ENCODE assay signal across 11 mouse cellular contexts in genomic region chr17:46702100-46702499, GRCm38 (mm10). TPM values are rescaled to one million over a fixed set of nuclear protein-coding genes. Genes with fewer than 3 reads are reported as not detected.
DNase-seq lines count a peak whose midpoint lies in the region; ATAC-seq and TF ChIP-seq lines count a peak whose summit lies in the region.
"Had no signal": no experiment of that assay in that cellular context is flagged by ENCODE, and none has a peak within 500 bp of the region (broad histone marks: within the 10 kb centered on the region; RNA-seq: fewer than 3 reads in every experiment).

No protein-coding gene starts in this region.

- no peaks in the 10 kb centered on the region for H3K27me3 ChIP-seq in intestine, embryonic 15.5 days (replicated peaks)
- no peaks in the 10 kb centered on the region for H3K27me3 ChIP-seq in intestine, postnatal 0 days (replicated peaks; ENCODE audit: control insufficient read depth, insufficient read depth, low read length)
- no peaks in the 10 kb centered on the region for H3K27me3 ChIP-seq in C2C12 (ENCODE audit: control insufficient read depth, insufficient read depth, insufficient read length)
- H3K27me3 ChIP-seq in limb, embryonic 10.5 days (ENCODE audit: low read depth, poor library complexity, severe bottlenecking) = no peaks in the 10 kb centered on the region

- no peak for ATAC-seq in CD4-positive, CD25-positive, alpha-beta regulatory T cell, adult 4 months
- no peak for ATAC-seq in intestine, embryonic 15.5 days
- no peak for ATAC-seq in intestine, postnatal 0 days

- DNase-seq in CD4-positive, CD25-positive, alpha-beta regulatory T cell, adult 2 months (ENCODE audit: low read depth, low spot score) = peak; percentile 38
- no peak for DNase-seq in limb, embryonic 10.5 days (ENCODE audit: low spot score)
- no peak for DNase-seq in adrenal gland, postnatal 25 days
- DNase-seq in right cerebral cortex, postnatal 36 days (ENCODE audit: low spot score in 2 of 2) = no peak
- DNase-seq: cerebellum, adult 11 months; gastrocnemius, adult 2 months had no signal

- 84% methylated on average over 12 of the region's 12 CpGs for WGBS in intestine, embryonic 15.5 days
- 89% methylated on average over 12 of the region's 12 CpGs for WGBS in intestine, postnatal 0 days
- WGBS in limb, embryonic 10.5 days = 91% methylated on average over 12 of the region's 12 CpGs

- H3K79me3 ChIP-seq in C2C12 (ENCODE audit: low read depth) = peaks cover 48% of the 10 kb centered on the region

- peaks cover 5% of the 10 kb centered on the region; the same call in 1 of the 2 replicates for H3K36me3 ChIP-seq in intestine, embryonic 15.5 days
- H3K36me3 ChIP-seq in intestine, postnatal 0 days (ENCODE audit: control insufficient read depth, insufficient read depth) = peaks cover 11% of the 10 kb centered on the region; the same call in 1 of the 2 replicates
- peaks cover 16% of the 10 kb centered on the region for H3K36me3 ChIP-seq in C2C12 (ENCODE audit: control insufficient read depth, insufficient read depth)
- peaks cover 52% of the 10 kb centered on the region for H3K36me3 ChIP-seq in limb, embryonic 10.5 days

- H3K9me3 ChIP-seq in intestine, embryonic 15.5 days = no peaks in the 10 kb centered on the region
- no peaks in the 10 kb centered on the region for H3K9me3 ChIP-seq in intestine, postnatal 0 days (ENCODE audit: control insufficient read depth)
- no peaks in the 10 kb centered on the region for H3K9me3 ChIP-seq in limb, embryonic 10.5 days (replicated peaks)

- no peak overlapping the region for H3K9ac ChIP-seq in intestine, embryonic 15.5 days
- H3K9ac ChIP-seq in intestine, postnatal 0 days (ENCODE audit: low read depth, low read length) = no peak overlapping the region

- H3K4me2 ChIP-seq in intestine, embryonic 15.5 days (replicated peaks) = 0 out of 2 replicates have a peak overlapping the region, but pooled peaks have one; percentile 72
- no peak overlapping the region for H3K4me2 ChIP-seq in intestine, postnatal 0 days (replicated peaks; ENCODE audit: low read depth)

- H3K79me2 ChIP-seq in C2C12 (ENCODE audit: control insufficient read depth, insufficient read depth) = peaks cover 76% of the 10 kb centered on the region

- no peak overlapping the region for H3K4me3 ChIP-seq in intestine, embryonic 15.5 days (replicated peaks)
- no peak overlapping the region for H3K4me3 ChIP-seq in intestine, postnatal 0 days (ENCODE audit: low read depth, low read length)
- H3K4me3 ChIP-seq in C2C12 (ENCODE audit: insufficient read depth, poor library complexity, severe bottlenecking) = no peak overlapping the region
- H3K4me3 ChIP-seq in limb, embryonic 10.5 days = peak overlapping the region; percentile 15; the same call in 1 of the 2 replicates
- H3K4me3 ChIP-seq: gastrocnemius, adult 2 months had no signal

- no peak overlapping the region for H3K27ac ChIP-seq in intestine, embryonic 15.5 days
- no peak overlapping the region for H3K27ac ChIP-seq in intestine, postnatal 0 days (ENCODE audit: low read depth, low read length)
- peak overlapping the region; percentile 19; the same call in 1 of the 2 replicates for H3K27ac ChIP-seq in limb, embryonic 10.5 days
- H3K27ac ChIP-seq: gastrocnemius, adult 2 months had no signal

- no peak for TF ChIP-seq CTCF in intestine, postnatal 0 days (IDR thresholded peaks at IDR 0.05; ENCODE audit: low read depth)
- TF ChIP-seq CTCF in C2C12 (IDR thresholded peaks at IDR 0.05; ENCODE audit: control insufficient read depth, insufficient read depth, insufficient read length) = no peak

- H3ac ChIP-seq in C2C12 (ENCODE audit: control insufficient read depth, insufficient read length, low read depth) = peak overlapping the region; percentile 6

- peaks cover 34% of the 10 kb centered on the region for H3K4me1 ChIP-seq in intestine, embryonic 15.5 days (replicated peaks)
- H3K4me1 ChIP-seq in intestine, postnatal 0 days (replicated peaks; ENCODE audit: control insufficient read depth, insufficient read depth, low read length) = peaks cover 10% of the 10 kb centered on the region; the same call in 1 of the 2 replicates
- H3K4me1 ChIP-seq in limb, embryonic 10.5 days = peaks cover 39% of the 10 kb centered on the region

TF ChIP-seq in C2C12, 6 proteins besides CTCF, POLR2A, EP300 and RAD21:
- TF ChIP-seq MAX (IDR thresholded peaks at IDR 0.05) (no peak), USF1 (IDR thresholded peaks at IDR 0.05; ENCODE audit: low read depth) (no peak), FOSL1 (IDR thresholded peaks at IDR 0.05; ENCODE audit: insufficient read depth, low read length, poor library complexity, severe bottlenecking) (no peak), MYOD1 (IDR thresholded peaks at IDR 0.05; ENCODE audit: control insufficient read depth, insufficient read length, low read depth) (no peak), CEBPB (IDR thresholded peaks at IDR 0.05; ENCODE audit: low read depth) (no peak), MYOG (IDR thresholded peaks at IDR 0.05; ENCODE audit: control insufficient read depth, extremely low read depth, insufficient read length) (no peak)
TF ChIP-seq in C2C12: peak in this region for 0.

RNA-seq across cellular contexts. Expression of gene Ppp2r5d, which starts 2.8 kb away (rescaled TPM):
- polyA plus RNA-seq in CD4-positive, CD25-positive, alpha-beta regulatory T cell, adult 4 months (2017; shearing (Covaris generic)) = 10 to 100 TPM; 19.7 to 31.4 TPM
- polyA plus RNA-seq in intestine, embryonic 15.5 days (2015; fragmentation: Nextera tagmentation; extraction: Ambion mirVana) = 71.8 and 79.9 TPM in 2 replicates
- polyA plus RNA-seq in intestine, postnatal 0 days (2015; fragmentation: Nextera tagmentation; extraction: Ambion mirVana) = 25.9 and 26.5 TPM in 2 replicates
- 99.5 TPM for polyA plus RNA-seq in C2C12 (2012; fragmentation: generic; extraction: Trizol)
- polyA plus RNA-seq in limb, embryonic 10.5 days (2016; fragmentation: Nextera tagmentation; extraction: Ambion mirVana) = 152 and 160 TPM in 2 replicates
- 44.9 and 47.2 TPM in 2 replicates for total RNA-seq in adrenal gland, postnatal 25 days (2021)

RNA-seq across cellular contexts. Expression of gene Pex6, which starts 9.2 kb away (rescaled TPM):
- polyA plus RNA-seq in CD4-positive, CD25-positive, alpha-beta regulatory T cell, adult 4 months (2017; shearing (Covaris generic)) = 1 to 10 TPM; 5.0 to 7.2 TPM
- 22.6 and 24.8 TPM in 2 replicates for polyA plus RNA-seq in intestine, embryonic 15.5 days (2015; fragmentation: Nextera tagmentation; extraction: Ambion mirVana)
- polyA plus RNA-seq in intestine, postnatal 0 days (2015; fragmentation: Nextera tagmentation; extraction: Ambion mirVana) = 10.4 and 11.5 TPM in 2 replicates
- polyA plus RNA-seq in C2C12 (2012; fragmentation: generic; extraction: Trizol) = 24.7 TPM
- 24.6 and 26.9 TPM in 2 replicates for polyA plus RNA-seq in limb, embryonic 10.5 days (2016; fragmentation: Nextera tagmentation; extraction: Ambion mirVana)
- 60.6 and 68.6 TPM in 2 replicates for total RNA-seq in adrenal gland, postnatal 25 days (2021)

RNA-seq across cellular contexts. Expression of gene Klhdc3, which starts 21.4 kb away (rescaled TPM):
- polyA plus RNA-seq in CD4-positive, CD25-positive, alpha-beta regulatory T cell, adult 4 months (2017; shearing (Covaris generic)) = 10 to 100 TPM; 22.1 to 25.8 TPM
- 104 and 107 TPM in 2 replicates for polyA plus RNA-seq in intestine, embryonic 15.5 days (2015; fragmentation: Nextera tagmentation; extraction: Ambion mirVana)
- 94.2 and 99.3 TPM in 2 replicates for polyA plus RNA-seq in intestine, postnatal 0 days (2015; fragmentation: Nextera tagmentation; extraction: Ambion mirVana)
- 58.6 TPM for polyA plus RNA-seq in C2C12 (2012; fragmentation: generic; extraction: Trizol)
- 143 and 150 TPM in 2 replicates for polyA plus RNA-seq in limb, embryonic 10.5 days (2016; fragmentation: Nextera tagmentation; extraction: Ambion mirVana)
- total RNA-seq in adrenal gland, postnatal 25 days (2021) = 73.3 and 86.4 TPM in 2 replicates

RNA-seq across cellular contexts. Expression of gene Mea1, which starts 23.5 kb away (rescaled TPM):
- polyA plus RNA-seq in CD4-positive, CD25-positive, alpha-beta regulatory T cell, adult 4 months (2017; shearing (Covaris generic)) = 100 to 1,000 TPM; 185 to 202 TPM
- 133 and 151 TPM in 2 replicates for polyA plus RNA-seq in intestine, embryonic 15.5 days (2015; fragmentation: Nextera tagmentation; extraction: Ambion mirVana)
- polyA plus RNA-seq in intestine, postnatal 0 days (2015; fragmentation: Nextera tagmentation; extraction: Ambion mirVana) = 132 and 133 TPM in 2 replicates
- 141 TPM for polyA plus RNA-seq in C2C12 (2012; fragmentation: generic; extraction: Trizol)
- 143 and 145 TPM in 2 replicates for polyA plus RNA-seq in limb, embryonic 10.5 days (2016; fragmentation: Nextera tagmentation; extraction: Ambion mirVana)
- total RNA-seq in adrenal gland, postnatal 25 days (2021) = 89.2 and 90.4 TPM in 2 replicates

RNA-seq across cellular contexts. Expression of gene Gnmt, which starts 26.9 kb away (rescaled TPM):
- not detected for polyA plus RNA-seq in CD4-positive, CD25-positive, alpha-beta regulatory T cell, adult 4 months (2017; shearing (Covaris generic))
- polyA plus RNA-seq in intestine, embryonic 15.5 days (2015; fragmentation: Nextera tagmentation; extraction: Ambion mirVana) = 3.2 and 9.0 TPM in 2 replicates
- polyA plus RNA-seq in intestine, postnatal 0 days (2015; fragmentation: Nextera tagmentation; extraction: Ambion mirVana) = 0.39 and 0.48 TPM in 2 replicates
- polyA plus RNA-seq in C2C12 (2012; fragmentation: generic; extraction: Trizol) = 0.08 TPM
- polyA plus RNA-seq in limb, embryonic 10.5 days (2016; fragmentation: Nextera tagmentation; extraction: Ambion mirVana) = 0.48 and 0.83 TPM in 2 replicates
- total RNA-seq in adrenal gland, postnatal 25 days (2021) = 0.61 and 12.4 TPM in 2 replicates
- total RNA-seq: hematopoietic stem cell, adult 5-6 weeks had no signal
